Mouse (Mus musculus): ENCODE data around the gene Ccdc96. TPM values are rescaled to one million over a fixed set of nuclear protein-coding genes. Genes with fewer than 3 reads are reported as not detected.
A peak's percentile ranks its signal among the peaks of the same experiment; 100 is the strongest.

The Ccdc96 gene
- 0.41 TPM in 2 replicates for polyA plus RNA-seq (2016; fragmentation: Nextera tagmentation; extraction: Ambion mirVana)

GRCm38 (mm10) chr5:36484171-36484990 lies at the start of gene Ccdc96, which contains the start of gene Tada2b:
Ccdc96 (plus strand) TSS chr5:36484588.
Tada2b (minus strand) TSS chr5:36484285.
- Histone ChIP-seq H3K27me3 (peaks cover 23% of the 10 kb centered on the region), H3K4me1 (replicated peaks) (peaks cover 31% of the 10 kb centered on the region), H3K9me3 (no peaks in the 10 kb centered on the region), H3K4me3 (replicated peaks) (peak within 1 kb of the TSS; percentile 89), H3K4me2 (peak within 1 kb of the TSS; percentile 93), H3K9ac (replicated peaks) (peak within 1 kb of the TSS; percentile 86), H3K36me3 (no peaks in the 10 kb centered on the region; the same call in 1 of the 2 replicates), H3K27ac (peak within 1 kb of the TSS; percentile 67)
- WGBS, result under 1% methylated on average over 95 of the region's 97 CpGs
- peak; percentile 98 for ATAC-seq (ENCODE audit: insufficient number of reproducible peaks, insufficient read depth, low FRiP score, low TSS enrichment, low read depth)

- no peak overlapping the region for H3K9ac ChIP-seq (replicated peaks)
- no peaks in the 10 kb centered on the region for H3K27me3 ChIP-seq
- 81% methylated on average over 4 of the region's 4 CpGs for WGBS
- no peak overlapping the region for H3K4me2 ChIP-seq
- no peaks in the 10 kb centered on the region for H3K36me3 ChIP-seq
- no peak overlapping the region for H3K27ac ChIP-seq
- H3K4me1 ChIP-seq (replicated peaks), result no peaks in the 10 kb centered on the region
- ATAC-seq (ENCODE audit: insufficient number of reproducible peaks, insufficient read depth, low FRiP score, low TSS enrichment, low read depth), result no peak
- H3K4me3 ChIP-seq (replicated peaks), result no peak overlapping the region
- H3K9me3 ChIP-seq, result no peaks in the 10 kb centered on the region
Measured at GRCm38 (mm10) chr5:36436858-36437257, 47.5 kb upstream of the Ccdc96 start.

- WGBS, result 76% methylated on average over 3 of the region's 3 CpGs
Measured at GRCm38 (mm10) chr5:36440741-36441140, 43.6 kb upstream of the Ccdc96 start.

GRCm38 (mm10) chr5:36444611-36445010 lies 39.8 kb upstream of the Ccdc96 start:
- no peak overlapping the region for H3K9ac ChIP-seq (replicated peaks)
- no peak for ATAC-seq (ENCODE audit: insufficient number of reproducible peaks, insufficient read depth, low FRiP score, low TSS enrichment, low read depth)
- H3K36me3 ChIP-seq, result no peaks in the 10 kb centered on the region
- peaks cover 20% of the 10 kb centered on the region for H3K4me1 ChIP-seq (replicated peaks)
- H3K27ac ChIP-seq, result no peak overlapping the region
- H3K4me2 ChIP-seq, result no peak overlapping the region
- 43% methylated on average over 4 of the region's 4 CpGs for WGBS
- no peaks in the 10 kb centered on the region for H3K9me3 ChIP-seq
- H3K27me3 ChIP-seq, result peaks cover 4% of the 10 kb centered on the region; the same call in 1 of the 2 replicates
- H3K4me3 ChIP-seq (replicated peaks), result no peak overlapping the region

More at GRCm38 (mm10) chr5:36440741-36441140, 43.6 kb upstream of the Ccdc96 start:
- Histone ChIP-seq H3K36me3 (no peaks in the 10 kb centered on the region), H3K4me3 (replicated peaks) (no peak overlapping the region), H3K4me1 (replicated peaks) (peaks cover 18% of the 10 kb centered on the region), H3K27ac (no peak overlapping the region), H3K27me3 (peaks cover 4% of the 10 kb centered on the region; the same call in 1 of the 2 replicates), H3K9me3 (no peaks in the 10 kb centered on the region), H3K9ac (replicated peaks) (no peak overlapping the region; the same call in 1 of the 2 replicates), H3K4me2 (no peak overlapping the region)
- ATAC-seq (ENCODE audit: insufficient number of reproducible peaks, insufficient read depth, low FRiP score, low TSS enrichment, low read depth), result no peak

- H3K27ac ChIP-seq, result no peak overlapping the region
- no peak overlapping the region for H3K4me3 ChIP-seq (replicated peaks)
- H3K36me3 ChIP-seq, result no peaks in the 10 kb centered on the region
- no peak overlapping the region for H3K9ac ChIP-seq (replicated peaks)
- H3K4me1 ChIP-seq (replicated peaks), result peaks cover 20% of the 10 kb centered on the region
- WGBS, result 26% methylated on average over 8 of the region's 8 CpGs
- no peaks in the 10 kb centered on the region for H3K9me3 ChIP-seq
- H3K4me2 ChIP-seq, result no peak overlapping the region
- no peak for ATAC-seq (ENCODE audit: insufficient number of reproducible peaks, insufficient read depth, low FRiP score, low TSS enrichment, low read depth)
- peaks cover 4% of the 10 kb centered on the region; the same call in 1 of the 2 replicates for H3K27me3 ChIP-seq
Measured at GRCm38 (mm10) chr5:36445028-36445427, 39.4 kb upstream of the Ccdc96 start.

- WGBS, result 35% methylated on average over 9 of the region's 9 CpGs
- Histone ChIP-seq H3K4me2 (no peak overlapping the region), H3K27ac (no peak overlapping the region), H3K9ac (replicated peaks) (no peak overlapping the region), H3K4me1 (replicated peaks) (peaks cover 24% of the 10 kb centered on the region), H3K27me3 (peaks cover 4% of the 10 kb centered on the region; the same call in 1 of the 2 replicates), H3K9me3 (no peaks in the 10 kb centered on the region), H3K4me3 (replicated peaks) (no peak overlapping the region), H3K36me3 (no peaks in the 10 kb centered on the region)
- ATAC-seq (ENCODE audit: insufficient number of reproducible peaks, insufficient read depth, low FRiP score, low TSS enrichment, low read depth), result no peak
Measured at GRCm38 (mm10) chr5:36446166-36446890, 38.1 kb upstream of the Ccdc96 start.

- Histone ChIP-seq H3K9me3 (no peaks in the 10 kb centered on the region), H3K9ac (replicated peaks) (no peak overlapping the region), H3K36me3 (no peaks in the 10 kb centered on the region), H3K4me3 (replicated peaks) (no peak overlapping the region), H3K4me2 (no peak overlapping the region), H3K27me3 (peaks cover 4% of the 10 kb centered on the region; the same call in 1 of the 2 replicates), H3K4me1 (replicated peaks) (peaks cover 24% of the 10 kb centered on the region), H3K27ac (no peak overlapping the region)
- 93% methylated on average over 12 of the region's 12 CpGs for WGBS
- no peak for ATAC-seq (ENCODE audit: insufficient number of reproducible peaks, insufficient read depth, low FRiP score, low TSS enrichment, low read depth)
Measured at GRCm38 (mm10) chr5:36447872-36448271, 36.5 kb upstream of the Ccdc96 start.

- H3K9ac ChIP-seq (replicated peaks), result no peak overlapping the region
- no peaks in the 10 kb centered on the region for H3K36me3 ChIP-seq
- ATAC-seq (ENCODE audit: insufficient number of reproducible peaks, insufficient read depth, low FRiP score, low TSS enrichment, low read depth), result no peak
- H3K27me3 ChIP-seq, result no peaks in the 10 kb centered on the region
- WGBS, result 64% methylated on average over 6 of the region's 6 CpGs
- H3K4me1 ChIP-seq (replicated peaks), result peaks cover 17% of the 10 kb centered on the region
- no peaks in the 10 kb centered on the region for H3K9me3 ChIP-seq
- H3K27ac ChIP-seq, result no peak overlapping the region
- no peak overlapping the region for H3K4me3 ChIP-seq (replicated peaks)
- no peak overlapping the region for H3K4me2 ChIP-seq
Measured at GRCm38 (mm10) chr5:36449710-36450358, 34.6 kb upstream of the Ccdc96 start.

GRCm38 (mm10) chr5:36451119-36451518 lies 33.3 kb upstream of the Ccdc96 start:
- Histone ChIP-seq H3K36me3 (no peaks in the 10 kb centered on the region), H3K27ac (no peak overlapping the region), H3K9me3 (no peaks in the 10 kb centered on the region), H3K4me2 (no peak overlapping the region), H3K27me3 (no peaks in the 10 kb centered on the region), H3K4me3 (replicated peaks) (no peak overlapping the region), H3K9ac (replicated peaks) (no peak overlapping the region), H3K4me1 (replicated peaks) (peaks cover 8% of the 10 kb centered on the region; the same call in 1 of the 2 replicates)
- no peak for ATAC-seq (ENCODE audit: insufficient number of reproducible peaks, insufficient read depth, low FRiP score, low TSS enrichment, low read depth)
- 21% methylated on average over 10 of the region's 10 CpGs for whole genome bisulfite sequencing

GRCm38 (mm10) chr5:36451872-36452389 lies 32.5 kb upstream of the Ccdc96 start:
- no peak overlapping the region for H3K9ac ChIP-seq (replicated peaks)
- H3K36me3 ChIP-seq, result no peaks in the 10 kb centered on the region
- peaks cover 8% of the 10 kb centered on the region; the same call in 1 of the 2 replicates for H3K4me1 ChIP-seq (replicated peaks)
- no peak overlapping the region for H3K4me3 ChIP-seq (replicated peaks)
- H3K9me3 ChIP-seq, result no peaks in the 10 kb centered on the region
- ATAC-seq (ENCODE audit: insufficient number of reproducible peaks, insufficient read depth, low FRiP score, low TSS enrichment, low read depth), result no peak
- H3K4me2 ChIP-seq, result no peak overlapping the region
- no peaks in the 10 kb centered on the region for H3K27me3 ChIP-seq
- 72% methylated on average over 10 of the region's 10 CpGs for WGBS
- H3K27ac ChIP-seq, result no peak overlapping the region
